Mouse (Mus musculus) naive thymus-derived CD4-positive, alpha-beta T cell, adult 2 months (primary cell): ENCODE measurements around the gene Akap6.

Experiments
- DNase-seq: peaks from one replicate; pipeline ENCODE4 v3.0.0-alpha.2; 2011; ENCODE audit warnings: low read depth

Akap6 gene

GRCm38 (mm10) chr12:53040634-53041033 is 341.5 kb downstream of the Akap6 start:
- no peak for DNase-seq

- peak; percentile 2 for DNase-seq
Observed at GRCm38 (mm10) chr12:53042739-53043138, 343.6 kb downstream of the Akap6 start.

- DNase-seq = no peak
Observed at GRCm38 (mm10) chr12:53057606-53058005, 358.4 kb downstream of the Akap6 start.

DNA sequence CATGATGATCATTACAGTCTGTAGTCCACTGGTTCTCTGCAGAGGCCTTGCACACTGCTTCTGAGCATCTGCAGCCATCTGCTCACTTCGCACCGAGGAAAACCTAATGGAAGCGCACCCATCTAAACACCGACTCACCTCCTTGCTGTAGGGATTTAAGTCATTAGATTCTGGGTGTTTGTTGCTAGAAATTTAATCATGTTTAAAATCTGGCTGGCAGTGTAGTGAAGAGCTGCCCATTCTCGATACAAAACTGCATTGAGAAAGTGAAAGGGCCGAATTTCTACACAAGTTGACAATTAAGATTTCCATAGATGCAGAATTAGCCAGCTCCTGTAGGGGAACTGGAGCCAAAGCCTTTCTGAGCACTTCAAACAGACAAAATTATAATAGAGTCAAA is 361.7 kb downstream of the Akap6 start:
- no peak for DNase-seq

DNA sequence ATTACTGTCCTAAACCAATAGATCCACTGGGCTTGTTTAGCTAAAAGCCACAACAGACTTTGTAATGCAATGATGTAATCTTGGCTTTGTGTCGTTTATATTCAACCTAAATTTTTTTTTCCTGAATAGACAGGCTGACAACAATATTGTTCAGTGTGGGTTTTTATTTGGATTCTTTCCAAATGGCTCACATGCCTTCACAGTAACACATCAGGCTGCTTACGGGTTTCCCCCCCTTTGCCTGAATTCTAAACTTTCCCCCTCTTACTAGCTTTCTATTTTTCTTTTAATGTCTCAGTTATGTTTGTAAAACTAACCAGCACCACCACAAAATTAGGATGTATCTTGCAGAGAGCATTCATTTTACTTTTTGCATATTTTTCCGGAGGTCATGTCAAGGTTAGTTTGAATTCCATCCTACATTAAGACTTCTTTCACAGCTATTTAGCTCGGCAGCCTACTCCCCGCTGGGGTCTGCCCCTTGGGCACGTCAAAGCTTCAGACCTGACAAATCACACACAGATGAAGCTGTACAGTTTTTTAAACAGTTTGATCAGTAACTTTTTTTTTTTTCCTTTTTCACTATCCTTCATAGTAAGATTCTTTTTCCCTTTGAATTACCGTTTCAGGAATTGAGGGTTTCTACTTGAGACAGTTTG is 362.4 kb downstream of the Akap6 start:
- no peak for DNase-seq

DNA sequence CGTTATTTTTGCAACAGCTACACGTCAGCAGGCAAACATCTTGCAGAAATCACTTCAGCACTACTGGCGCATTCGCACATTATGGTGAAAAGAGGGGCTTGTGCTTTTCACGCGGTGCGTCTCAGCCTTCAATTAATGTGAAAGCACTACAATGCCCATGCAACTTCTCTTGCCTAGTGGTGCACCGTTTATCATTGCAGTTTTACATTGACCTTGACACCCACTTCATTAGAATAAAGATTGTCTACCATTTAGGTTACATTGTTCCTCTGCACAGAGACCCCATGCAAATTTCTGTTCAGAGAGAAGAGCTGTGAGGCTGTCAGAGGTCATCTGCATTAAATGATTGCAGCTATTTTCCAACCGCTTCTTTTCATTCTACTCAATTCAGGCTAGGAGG is 363.8 kb downstream of the Akap6 start:
- DNase-seq = no peak

DNA sequence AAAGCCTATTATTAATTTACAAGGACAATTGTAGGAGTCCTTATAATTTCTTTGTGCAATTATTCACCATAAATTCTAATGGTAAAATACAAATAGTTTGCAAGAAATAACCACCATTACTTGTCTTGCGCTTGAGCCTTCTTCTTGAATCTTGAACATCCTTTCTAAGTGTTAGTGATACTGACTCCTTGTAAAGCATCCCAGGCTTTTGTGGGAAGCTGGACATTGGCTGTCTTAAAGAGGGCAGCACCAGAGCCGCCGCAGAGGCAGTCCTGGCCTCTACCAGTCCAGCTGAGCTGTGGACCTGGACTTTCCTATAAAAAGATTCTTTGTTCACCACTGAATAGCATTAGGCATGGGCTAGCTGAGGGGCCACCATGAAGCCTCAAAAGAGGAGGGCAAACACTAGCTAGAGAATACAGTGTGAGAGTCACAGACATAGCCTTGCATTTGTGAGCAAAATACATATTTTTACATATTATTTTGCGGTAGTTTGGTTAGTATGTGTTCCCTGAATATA is 365.1 kb downstream of the Akap6 start:
- no peak for DNase-seq

DNA sequence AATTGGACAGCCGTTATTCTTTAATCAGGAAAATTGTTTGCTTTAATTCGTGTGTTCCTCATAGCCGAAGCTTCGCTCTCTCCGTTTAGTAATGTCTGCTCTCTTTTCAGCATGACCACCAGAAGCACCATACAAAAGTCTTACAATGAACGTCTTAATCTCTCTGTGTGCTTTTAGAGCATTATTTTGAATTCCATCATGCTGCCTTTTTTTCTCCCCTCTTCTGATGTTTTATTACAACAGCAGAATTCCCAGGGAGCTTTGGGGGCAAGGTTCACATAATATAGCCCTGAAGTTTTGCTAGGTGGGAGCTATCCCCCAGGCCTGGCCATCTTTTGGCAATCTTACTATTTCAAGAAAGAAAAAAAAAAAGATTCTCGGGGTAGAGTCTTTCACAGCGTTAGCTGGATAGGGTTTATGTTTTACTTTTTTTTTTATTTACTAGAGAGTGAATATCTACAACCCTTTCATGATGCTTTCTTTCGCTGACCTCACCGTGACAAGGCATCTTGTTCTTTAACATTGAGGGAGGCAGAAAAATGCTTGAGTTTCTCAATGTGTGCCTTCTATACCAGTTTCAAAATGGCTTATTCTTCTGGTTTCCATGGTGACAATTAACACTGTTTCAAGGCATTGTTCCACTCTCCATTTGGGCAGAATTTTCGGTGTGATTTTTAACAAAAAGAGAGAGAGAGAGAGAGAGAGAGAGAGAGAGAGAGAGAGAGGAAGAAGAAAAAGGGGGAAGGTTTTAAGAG is 366.0 kb downstream of the Akap6 start:
- no peak for DNase-seq

- no peak for DNase-seq
Observed at GRCm38 (mm10) chr12:53066321-53066720, 367.1 kb downstream of the Akap6 start.

- DNase-seq = no peak
Observed at GRCm38 (mm10) chr12:53070907-53071306, 371.7 kb downstream of the Akap6 start.

- DNase-seq = no peak
Observed at GRCm38 (mm10) chr12:53076595-53077400, 377.6 kb downstream of the Akap6 start.

- no peak for DNase-seq
Observed at GRCm38 (mm10) chr12:53085789-53086188, 386.6 kb downstream of the Akap6 start.

DNA sequence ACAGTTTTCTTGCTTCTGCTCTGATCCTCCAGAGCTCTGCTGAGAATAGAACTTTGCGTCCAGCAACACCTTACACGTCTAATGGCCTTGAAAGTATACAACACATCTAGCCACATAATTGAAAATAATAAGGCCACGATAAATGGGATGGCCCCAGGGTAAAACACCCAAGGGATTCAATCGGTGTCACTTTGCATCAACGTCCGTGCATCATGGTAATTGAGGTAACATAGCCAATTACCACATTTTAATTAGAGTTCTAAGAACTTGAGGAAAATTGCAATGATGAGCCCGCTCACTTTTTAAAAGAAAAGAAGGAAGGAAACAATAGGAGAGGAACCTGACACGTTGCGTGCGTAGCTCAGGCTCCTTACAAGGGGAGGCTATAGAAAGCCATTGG is 413.1 kb downstream of the Akap6 start:
- DNase-seq = no peak

DNA sequence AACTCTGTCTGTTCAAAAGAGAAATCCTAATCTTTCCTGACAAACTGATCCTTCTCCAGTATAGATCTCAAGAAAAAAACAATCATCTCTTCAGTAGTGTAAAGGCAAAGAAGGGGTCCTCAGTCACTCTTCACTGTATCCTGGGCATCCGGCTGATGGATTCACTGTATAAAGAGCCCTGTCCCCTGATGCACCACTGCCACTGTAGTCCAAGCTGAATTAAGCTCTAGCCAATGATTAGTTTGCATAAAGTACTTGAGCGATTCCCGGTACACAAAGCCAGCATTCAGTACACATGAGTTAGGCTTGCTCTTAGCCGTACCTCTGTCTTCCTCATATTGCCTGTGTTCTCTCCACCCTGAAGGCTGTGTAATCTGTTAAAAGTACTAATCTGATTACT is 420.2 kb downstream of the Akap6 start:
- no peak for DNase-seq

- no peak for DNase-seq
Observed at GRCm38 (mm10) chr12:53124131-53124530, 424.9 kb downstream of the Akap6 start.

GRCm38 (mm10) chr12:53124696-53125095 is 425.5 kb downstream of the Akap6 start:
- DNase-seq = no peak

DNA sequence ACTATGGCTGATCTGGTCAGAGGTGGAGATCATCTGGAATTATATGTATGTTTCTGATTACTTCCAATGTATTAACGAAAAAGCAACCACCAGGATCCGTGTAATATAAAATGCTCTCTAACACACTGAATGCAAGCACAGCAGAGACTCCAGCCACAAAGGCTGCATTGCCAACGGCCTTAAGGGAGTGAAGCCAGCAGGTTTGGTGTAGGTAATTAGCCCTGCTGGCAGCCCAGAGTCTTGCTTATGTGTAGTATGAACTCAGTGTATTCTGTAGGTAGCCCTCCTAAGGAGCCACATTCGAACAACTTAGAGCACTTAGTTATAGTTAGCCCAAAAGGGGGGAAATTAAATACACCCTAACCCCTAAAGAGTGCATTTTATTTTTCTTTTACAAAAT is 426.1 kb downstream of the Akap6 start:
- no peak for DNase-seq

DNA sequence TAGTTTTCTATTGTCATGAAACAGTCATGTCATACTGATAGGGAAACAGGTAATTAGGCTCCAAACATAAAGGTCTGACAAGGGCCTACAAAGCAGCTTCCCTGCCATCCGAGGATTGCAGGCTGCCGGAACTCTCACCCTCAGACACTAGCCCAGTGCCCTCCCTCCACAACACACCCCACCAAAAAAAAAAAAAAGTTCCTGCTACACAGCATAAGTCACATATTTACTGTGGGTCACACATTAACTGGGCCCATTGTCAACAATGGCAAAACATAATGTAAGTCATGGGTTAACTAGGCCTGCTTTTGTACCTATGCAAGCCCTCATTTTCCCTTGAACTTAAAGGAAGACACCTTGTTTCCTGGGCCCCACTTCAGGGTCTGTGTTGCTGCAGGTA is 435.0 kb downstream of the Akap6 start:
- DNase-seq = no peak

- no peak for DNase-seq
Observed at GRCm38 (mm10) chr12:53137331-53137730, 438.1 kb downstream of the Akap6 start.

DNA sequence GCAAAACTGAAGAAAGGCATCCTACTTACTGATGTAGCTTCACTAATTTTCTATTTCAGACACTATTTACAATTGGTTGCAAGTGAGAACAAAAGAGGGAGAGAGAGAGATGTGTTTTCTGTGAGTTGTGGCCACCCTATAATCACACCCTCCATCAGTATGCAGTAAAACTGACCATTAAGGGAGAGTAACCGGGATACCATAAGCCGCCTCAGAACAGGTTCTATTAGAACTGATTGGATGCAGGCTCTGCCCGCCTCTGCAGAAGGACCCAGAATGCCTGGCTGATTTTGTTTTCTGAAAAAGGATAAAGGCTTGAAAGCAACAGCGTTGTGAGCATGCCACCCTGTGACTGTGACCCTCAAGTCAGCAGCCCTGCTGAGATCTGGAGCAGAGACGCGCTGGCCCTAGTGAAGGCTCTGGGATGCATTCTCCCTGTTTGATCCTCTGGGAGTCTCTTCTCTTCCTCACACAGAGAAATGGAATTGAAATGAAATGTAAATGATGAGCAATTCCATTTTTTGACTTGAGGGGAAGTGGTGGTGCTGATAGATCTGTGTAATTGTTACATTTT is 445.0 kb downstream of the Akap6 start:
- no peak for DNase-seq

GRCm38 (mm10) chr12:53144760-53145159 is 445.6 kb downstream of the Akap6 start:
- no peak for DNase-seq

GRCm38 (mm10) chr12:53145516-53145915 is 446.3 kb downstream of the Akap6 start:
- no peak for DNase-seq
